In genomic region chr6:71279418-71279817, GRCm38 (mm10) we compare ENCODE assay signal across 20 mouse cellular contexts. TPM values are rescaled to one million over a fixed set of nuclear protein-coding genes. Genes with fewer than 3 reads are reported as not detected.
DNase-seq lines count a peak whose midpoint lies in the region; ATAC-seq and TF ChIP-seq lines count a peak whose summit lies in the region.
"Had no signal": no experiment of that assay in that cellular context is flagged by ENCODE, and none has a peak within 500 bp of the region (broad histone marks: within the 10 kb centered on the region; RNA-seq: fewer than 3 reads in every experiment).

No protein-coding gene starts in this region.

- POLR2A ChIA-PET in Patski (lab: Charles Lee) = interaction anchor here (0.7 kb wide), 1 partner anchor 156 kb away, joined by 3 read pairs; no protein-coding TSS in a partner anchor

- WGBS in lung, postnatal 0 days = 32% methylated on average over 1 of the region's 1 CpGs

- no peak for TF ChIP-seq EP300 in lung, postnatal 0 days (IDR thresholded peaks at IDR 0.05)

- DNase-seq in adrenal gland, postnatal 14 days = peak; percentile 14
- no peak for DNase-seq in adrenal gland, adult 18-20 months (ENCODE audit: low spot score in 2 of 2)
- peak; percentile 18 for DNase-seq in lung, postnatal 0 days (ENCODE audit: low spot score)
- no peak for DNase-seq in lung, postnatal 4 days
- no peak for DNase-seq in Patski (ENCODE audit: low read depth, low spot score)
- no peak for DNase-seq in gastrocnemius, adult 8-10 months (ENCODE audit: low spot score in 2 of 2)
- DNase-seq in embryo, embryonic 10 days (ENCODE audit: low spot score) = no peak
- DNase-seq: cerebellum, adult 2 months; heart, adult 18-20 months; heart, postnatal 10 days; layer of hippocampus, adult 9-11 months; thymus, adult 18-20 months had no signal

- in situ Hi-C loops in Patski (cut with MboI; ENCODE audit: low pct_unique_long_range_greater_than_20kb) = no loop called here

- H3K4me1 ChIP-seq in lung, postnatal 0 days (ENCODE audit: insufficient read depth, low read depth, low read length) = no peaks in the 10 kb centered on the region

- CTCF ChIA-PET in Patski (lab: Charles Lee) = no interaction called here

- TF ChIP-seq CTCF in lung, postnatal 0 days (IDR thresholded peaks at IDR 0.05) = peak; percentile 18; the same call in 1 of the 2 replicates
- TF ChIP-seq CTCF in Patski (IDR thresholded peaks at IDR 0.05) = peak; percentile 53

- H3K4me3 ChIP-seq in lung, postnatal 0 days (ENCODE audit: low read depth, low read length) = no peak overlapping the region
- H3K4me3 ChIP-seq: erythroblast, embryonic 14.5 days had no signal

- H3K27me3 ChIP-seq in lung, postnatal 0 days (replicated peaks; ENCODE audit: insufficient read depth, low read length) = no peaks in the 10 kb centered on the region
- no peaks in the 10 kb centered on the region for H3K27me3 ChIP-seq in Patski

- H3K9ac ChIP-seq in lung, postnatal 0 days (replicated peaks; ENCODE audit: low read depth) = no peak overlapping the region

- no peaks in the 10 kb centered on the region; the same call in 1 of the 2 replicates for H3K36me3 ChIP-seq in lung, postnatal 0 days (ENCODE audit: insufficient read depth, low read length)

- no peaks in the 10 kb centered on the region for H3K9me3 ChIP-seq in lung, postnatal 0 days (ENCODE audit: low read length)

- H3K4me2 ChIP-seq in lung, postnatal 0 days (replicated peaks; ENCODE audit: low read depth, low read length) = no peak overlapping the region
- H3K4me2 ChIP-seq: liver, embryonic 11.5 days had no signal

- no peak for ATAC-seq in lung, postnatal 0 days
- no peak for ATAC-seq in Patski
- peak; percentile 73; the same call in 1 of the 2 replicates for ATAC-seq in monocyte, adult 5-6 weeks (replicated peaks; ENCODE audit: insufficient number of reproducible peaks, low FRiP score, low TSS enrichment, poor library complexity, severe bottlenecking)

- H3K27ac ChIP-seq in lung, postnatal 0 days (ENCODE audit: low read length) = no peak overlapping the region
- H3K27ac ChIP-seq: macrophage had no signal

RNA-seq across cellular contexts. Expression of gene Krcc1, which starts 7.9 kb away (rescaled TPM):
- total RNA-seq in adrenal gland, postnatal 14 days (2021) = 66.7 and 72.4 TPM in 2 replicates
- 10 to 100 TPM; 67.0 to 79.3 TPM for total RNA-seq in adrenal gland, adult 18-20 months (2021)
- 72.3 and 80.6 TPM in 2 replicates for polyA plus RNA-seq in lung, postnatal 0 days (2015; fragmentation: Nextera tagmentation; extraction: Ambion mirVana)
- polyA plus RNA-seq in Patski (2021) = 98.8 TPM
- 140 to 151 TPM (median 149 TPM) in 3 replicates for total RNA-seq in monocyte, adult 5-6 weeks (2017)
- total RNA-seq in gastrocnemius, adult 8-10 months (2022) = 10 to 100 TPM; 25.0 to 34.8 (median 27.7) TPM

RNA-seq across cellular contexts. Expression of gene Smyd1, which starts 42.6 kb away (rescaled TPM):
- total RNA-seq in adrenal gland, postnatal 14 days (2021) = 0.52 and 0.56 TPM in 2 replicates
- total RNA-seq in adrenal gland, adult 18-20 months (2021) = under 1 TPM; 0.27 to 0.90 TPM
- 0.80 and 1.2 TPM in 2 replicates for polyA plus RNA-seq in lung, postnatal 0 days (2015; fragmentation: Nextera tagmentation; extraction: Ambion mirVana)
- polyA plus RNA-seq in Patski (2021) = 0.71 TPM
- total RNA-seq in monocyte, adult 5-6 weeks (2017) = not detected in 3 replicates
- total RNA-seq in gastrocnemius, adult 8-10 months (2022) = 100 to 1,000 TPM; 334 to 392 (median 347) TPM
- total RNA-seq: neutrophil, adult 5-6 weeks had no signal
- polyA plus RNA-seq: erythroblast, embryonic 14.5 days; macrophage had no signal

RNA-seq across cellular contexts. Expression of gene Cd8b1, which starts 43.2 kb away (rescaled TPM):
- 1.1 and 7.5 TPM in 2 replicates for total RNA-seq in adrenal gland, postnatal 14 days (2021)
- under 1 TPM in 1 of 2 experiments, not detected in 1; 0.61 TPM for total RNA-seq in adrenal gland, adult 18-20 months (2021)
- polyA plus RNA-seq in lung, postnatal 0 days (2015; fragmentation: Nextera tagmentation; extraction: Ambion mirVana) = 0.23 and 0.24 TPM in 2 replicates
- polyA plus RNA-seq in Patski (2021) = 0.08 TPM
- total RNA-seq in monocyte, adult 5-6 weeks (2017) = 2.2 to 2.3 TPM in 2 of 3 replicates, not detected in the other
- total RNA-seq in gastrocnemius, adult 8-10 months (2022) = not detected
- total RNA-seq: left cerebral cortex, postnatal 25 days had no signal
- polyA plus RNA-seq: C2C12; cerebellum, adult 2 months; erythroblast, embryonic 14.5 days; frontal cortex, adult 2 months; liver, embryonic 11.5 days had no signal

Comparison
In these comparisons a context has a peak if more than half of its experiments do, and no peak if none do; other contexts are left out.
1. DNase-seq: peak in adrenal gland, postnatal 14 days (single experiment) and lung, postnatal 0 days (single experiment); none in adrenal gland, adult 18-20 months (0 of 2), lung, postnatal 4 days (0 of 2), Patski (single experiment), gastrocnemius, adult 8-10 months (0 of 2) and embryo, embryonic 10 days (single experiment).
2. RNA of gene Smyd1, which starts 42.6 kb away (total RNA-seq): 334 to 392 TPM in gastrocnemius, adult 8-10 months; 0.27 to 0.90 TPM in adrenal gland, adult 18-20 months, 0.52 to 0.56 TPM in adrenal gland, postnatal 14 days and not detected in monocyte, adult 5-6 weeks; every median in the first group is over 100 times any median in the second.